Mouse (Mus musculus) testis, adult 2 months (tissue): ENCODE measurements at regions not wholly inside any gene's neighbourhood (a gene's known extent, or its start where the extent isn't known, plus 50 kb on each side); places are given as distances from the start of the nearest gene placed in this dataset.

Experiments
- CTCF ChIP-seq: fragments of 200-500 bp; IDR thresholded peaks from 2 replicates; pipeline ENCODE4 v1.5.1; 2012; ENCODE audit warnings: low read depth, mild to moderate bottlenecking, inconsistent platforms, low read length, moderate library complexity; ENCODE audit not compliant: control insufficient read depth, insufficient read depth, insufficient replicate concordance
- POLR2A ChIP-seq: fragments of 200-500 bp; IDR thresholded peaks from 2 replicates; pipeline ENCODE4 v1.6.1; 2012; ENCODE audit warnings: low read depth, mild to moderate bottlenecking, inconsistent platforms, low read length, moderate library complexity; ENCODE audit not compliant: control insufficient read depth

DNA sequence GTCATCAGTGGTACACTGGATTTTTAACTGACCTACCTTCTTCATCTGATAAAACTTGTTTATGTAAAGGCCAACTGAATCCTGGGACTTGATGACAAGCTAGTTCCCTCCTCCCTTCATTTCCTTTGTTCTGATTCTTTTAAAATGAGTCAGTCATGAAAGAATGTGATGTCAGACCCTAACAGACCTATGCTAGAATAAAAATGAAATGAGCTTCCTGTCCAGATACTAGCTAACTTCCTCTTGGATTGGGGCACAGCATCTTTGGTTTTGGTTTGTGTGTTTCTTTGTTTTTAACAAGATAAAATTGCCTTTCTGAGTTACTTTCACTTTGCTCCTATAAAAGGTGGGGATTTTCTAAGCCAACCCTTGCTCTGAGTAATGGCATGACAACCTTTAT lies 225.2 kb upstream of the Ngly1 start:
- TF ChIP-seq CTCF (no peak), POLR2A (no peak)
